Mouse (Mus musculus) G1E-ER4 (cell line): ENCODE measurements around the gene Mipep. TPM values are rescaled to one million over a fixed set of nuclear protein-coding genes. Genes with fewer than 3 reads are reported as not detected.

Experiments used
- GATA1 ChIP-seq: IDR thresholded peaks from one replicate; pipeline ENCODE4 v1.8.0; 2012; ENCODE audit warnings: low read length, inconsistent platforms
- polyA plus RNA-seq: library from polyadenylated mRNA; stranded (reverse); fragments of >175 nt; gene quantifications from 2 replicates; pipeline ENCODE4 v1.2.3, GENCODE M21; 2012

Gene Mipep
- polyA plus RNA-seq, 1 experiment: 21.8 TPM

GRCm38 (mm10) chr14:60882106-60882505 lies 97.7 kb downstream of the Mipep start:
- no peak for TF ChIP-seq GATA1

GRCm38 (mm10) chr14:60882681-60883080 lies 98.3 kb downstream of the Mipep start:
- TF ChIP-seq GATA1: no peak

- no peak for TF ChIP-seq GATA1
Observed at GRCm38 (mm10) chr14:60885361-60885950, 101.1 kb downstream of the Mipep start.

GRCm38 (mm10) chr14:60893882-60894281 lies 109.5 kb downstream of the Mipep start:
- no peak for TF ChIP-seq GATA1

GRCm38 (mm10) chr14:60895172-60896000 lies 111.0 kb downstream of the Mipep start:
- TF ChIP-seq GATA1: no peak

- no peak for TF ChIP-seq GATA1
Observed at GRCm38 (mm10) chr14:60898086-60898667, 113.8 kb downstream of the Mipep start.

- TF ChIP-seq GATA1: no peak
Observed at GRCm38 (mm10) chr14:60904501-60904900, 120.1 kb downstream of the Mipep start.

- no peak for TF ChIP-seq GATA1
Observed at GRCm38 (mm10) chr14:60906421-60907374, 122.3 kb downstream of the Mipep start.

- TF ChIP-seq GATA1: no peak
Observed at GRCm38 (mm10) chr14:60909351-60909750, 125.0 kb downstream of the Mipep start.

GRCm38 (mm10) chr14:60910506-60911444 lies 126.4 kb downstream of the Mipep start:
- TF ChIP-seq GATA1: no peak

GRCm38 (mm10) chr14:60912981-60913468 lies 128.7 kb downstream of the Mipep start:
- no peak for TF ChIP-seq GATA1

- no peak for TF ChIP-seq GATA1
Observed at GRCm38 (mm10) chr14:60916661-60917060, 132.3 kb downstream of the Mipep start.

GRCm38 (mm10) chr14:60926011-60926410 lies 141.6 kb downstream of the Mipep start:
- no peak for TF ChIP-seq GATA1

- TF ChIP-seq GATA1: no peak
Observed at GRCm38 (mm10) chr14:60935705-60936104, 151.3 kb downstream of the Mipep start.

- TF ChIP-seq GATA1: no peak
Observed at GRCm38 (mm10) chr14:60937481-60938039, 153.2 kb downstream of the Mipep start.

Other genes starting within 250 kb of the Mipep start
- gene Spata13, start 150.6 kb upstream of the Mipep start, polyA plus RNA-seq: 0.02 and 0.06 TPM in 2 replicates
- not detected in 2 replicates for gene C1qtnf9, start 16.4 kb upstream of the Mipep start, polyA plus RNA-seq